Mouse (Mus musculus): Measurements from ENCODE around the gene Fmnl3.

GRCm38 (mm10) chr15:99344961-99345360 lies 25.3 kb downstream of the Fmnl3 start:
- TF ChIP-seq POLR2A (IDR thresholded peaks at IDR 0.05; ENCODE audit: control insufficient read depth, extremely low read depth, insufficient read depth, low read length, poor library complexity) (no peak), CTCF (IDR thresholded peaks at IDR 0.05; ENCODE audit: borderline replicate concordance, control insufficient read depth, extremely low read depth, insufficient read depth, low read length, poor library complexity) (no peak)
